26 mouse cellular contexts compared by ENCODE assay signal in the genomic region with DNA sequence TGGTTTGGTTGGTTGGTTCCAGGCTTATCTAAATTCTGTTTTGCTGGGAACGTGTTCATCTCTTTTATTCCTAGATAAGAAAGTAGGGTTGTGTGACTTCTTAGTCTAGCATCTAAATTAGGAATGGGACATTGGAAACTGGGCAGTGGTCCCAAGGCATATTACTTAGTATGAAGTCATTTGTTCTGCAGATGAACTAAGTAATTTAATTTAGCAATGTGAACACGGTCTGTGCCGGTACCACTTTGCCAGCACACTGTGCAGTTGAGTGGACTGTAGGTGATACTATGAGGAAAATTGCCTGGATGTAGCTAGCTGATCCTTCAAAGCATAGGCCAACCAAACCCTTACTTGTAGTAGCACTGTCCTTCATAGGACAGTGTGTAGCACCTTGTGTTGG. TPM values are rescaled to one million over a fixed set of nuclear protein-coding genes. Genes with fewer than 3 reads are reported as not detected.
"Had no signal": no experiment of that assay in that cellular context is flagged by ENCODE, and none has a peak within 500 bp of the region (broad histone marks: within the 10 kb centered on the region; RNA-seq: fewer than 3 reads in every experiment).

No protein-coding gene starts in this region.

- H3K27me3 ChIP-seq: limb, embryonic 13.5 days; liver, embryonic 12.5 days; liver, embryonic 15.5 days; lung, embryonic 15.5 days; megakaryocyte, embryonic 14.5 days; midbrain, embryonic 13.5 days; neural tube, embryonic 13.5 days; stomach, embryonic 15.5 days had no signal

- DNase-seq: kidney, postnatal 25 days; layer of hippocampus, adult 9-11 months; liver; lung, adult 18-20 months; lung, postnatal 10 days; lung, postnatal 36 days; retina, postnatal 1 day; right cerebral cortex, postnatal 25 days; spleen, adult 18-20 months; thymus, postnatal 25 days had no signal

- H3K9me3 ChIP-seq: limb, embryonic 10.5 days; limb, embryonic 13.5 days; liver, embryonic 12.5 days; liver, embryonic 15.5 days; lung, embryonic 15.5 days; megakaryocyte, embryonic 14.5 days; midbrain, embryonic 10.5 days; midbrain, embryonic 13.5 days; neural tube, embryonic 13.5 days; stomach, embryonic 15.5 days had no signal

- H3K4me3 ChIP-seq: layer of hippocampus, adult 2 months; limb, embryonic 10.5 days; limb, embryonic 13.5 days; liver, embryonic 12.5 days; liver, embryonic 15.5 days; lung, embryonic 15.5 days; megakaryocyte, embryonic 14.5 days; midbrain, embryonic 10.5 days; midbrain, embryonic 13.5 days; myocyte; neural tube, embryonic 13.5 days; stomach, embryonic 15.5 days had no signal

- H3K9ac ChIP-seq: limb, embryonic 13.5 days; liver, embryonic 12.5 days; liver, embryonic 15.5 days; lung, embryonic 15.5 days; midbrain, embryonic 13.5 days; neural tube, embryonic 13.5 days; stomach, embryonic 15.5 days had no signal

- H3K4me1 ChIP-seq: limb, embryonic 10.5 days; limb, embryonic 13.5 days; liver, embryonic 12.5 days; liver, embryonic 15.5 days; lung, embryonic 15.5 days; midbrain, embryonic 13.5 days; neural tube, embryonic 13.5 days; stomach, embryonic 15.5 days had no signal

- ATAC-seq: liver, embryonic 12.5 days; midbrain, embryonic 13.5 days; midbrain, embryonic 16.5 days had no signal

- H3K4me2 ChIP-seq: limb, embryonic 13.5 days; liver, embryonic 12.5 days; liver, embryonic 15.5 days; lung, embryonic 15.5 days; midbrain, embryonic 13.5 days; neural tube, embryonic 13.5 days; stomach, embryonic 15.5 days had no signal

- H3K27ac ChIP-seq: kidney, postnatal 0 days; layer of hippocampus, adult 2 months; limb, embryonic 10.5 days; limb, embryonic 13.5 days; liver, embryonic 12.5 days; liver, embryonic 15.5 days; lung, embryonic 15.5 days; midbrain, embryonic 10.5 days; midbrain, embryonic 13.5 days; neural tube, embryonic 13.5 days; stomach, embryonic 15.5 days had no signal

RNA-seq across cellular contexts. Expression of gene Tmprss5, which starts 4.2 kb away (rescaled TPM):
- total RNA-seq: monocyte, adult 5-6 weeks; neutrophil, adult 5-6 weeks had no signal
- polyA plus RNA-seq: limb, embryonic 10.5 days; liver, embryonic 12.5 days; liver, embryonic 15.5 days; myocyte had no signal
